Mouse (Mus musculus) embryonic facial prominence, embryonic 11.5 days (tissue): ENCODE results near the gene Larp1. TPM values are rescaled to one million over a fixed set of nuclear protein-coding genes. Genes with fewer than 3 reads are reported as not detected.
"Not testable (repeated sequence)": the region's sequence is repeated elsewhere in the genome, so short reads cannot be mapped to it uniquely, and the experiment has no call there.

Experiments used
- ATAC-seq: fragments of 200-750 bp; cut with Nextera tagmentation; replicated peaks from 2 replicates; pipeline ENCODE4 v1.8.0; 2017; ENCODE audit warnings: low read depth; ENCODE audit not compliant: insufficient number of reproducible peaks, low FRiP score, low TSS enrichment
- DNase-seq: peaks from one replicate; pipeline ENCODE4 v3.0.0-alpha.2; 2015; ENCODE audit warnings: low spot score
- H3K27ac ChIP-seq: fragments of 300-500 bp; sonication (generic); replicated peaks from 2 replicates; pipeline ENCODE4 v1.5.1; 2014; ENCODE audit warnings: mild to moderate bottlenecking, low read depth, low read length, control low read depth
- H3K27me3 ChIP-seq: fragments of 300-500 bp; sonication (generic); 2 replicates; pipeline ENCODE4 v1.6.1; 2014; ENCODE audit warnings: mild to moderate bottlenecking, low read length, moderate library complexity, mixed read lengths; ENCODE audit not compliant: control insufficient read depth, insufficient read depth
- H3K36me3 ChIP-seq: fragments of 300-500 bp; sonication (generic); replicated peaks from 2 replicates; pipeline ENCODE4 v1.6.1; 2014; ENCODE audit warnings: low read depth, mild to moderate bottlenecking, low read length, moderate library complexity, mixed read lengths; ENCODE audit not compliant: control insufficient read depth, insufficient read depth
- H3K4me1 ChIP-seq: fragments of 300-500 bp; sonication (generic); 2 replicates; pipeline ENCODE4 v1.6.1; 2014; ENCODE audit warnings: low read length, mixed read lengths; ENCODE audit not compliant: control insufficient read depth, insufficient read depth
- H3K4me2 ChIP-seq: fragments of 300-500 bp; sonication (generic); 2 replicates; pipeline ENCODE4 v1.6.1; 2014; ENCODE audit warnings: low read depth, mild to moderate bottlenecking, control low read depth, low read length, moderate library complexity
- H3K4me3 ChIP-seq: fragments of 300-500 bp; sonication (generic); 2 replicates; pipeline ENCODE4 v1.5.1; 2014; ENCODE audit warnings: low read depth, low read length, control low read depth
- H3K9ac ChIP-seq: fragments of 300-500 bp; sonication (generic); replicated peaks from 2 replicates; pipeline ENCODE4 v1.6.1; 2014; ENCODE audit warnings: mild to moderate bottlenecking, control low read depth, low read length
- H3K9me3 ChIP-seq: fragments of 300-500 bp; sonication (generic); replicated peaks from 2 replicates; pipeline ENCODE4 v1.6.1; 2016; ENCODE audit warnings: mild to moderate bottlenecking, low read length, inconsistent platforms, mixed read lengths; ENCODE audit not compliant: control insufficient read depth
- WGBS: fragments of 180-500 bp; shearing (Covaris S2); extraction: QIAGEN DNeasy Blood & Tissue Kit; methylation state at CpG from one replicate; pipeline ENCODE4 v1.1.7; 2014; 5-methylcytosine and 5-hydroxymethylcytosine counted together
- polyA plus RNA-seq: library from polyadenylated mRNA; unstranded; fragments of >200 nt; fragmentation: Nextera tagmentation; extraction: Ambion mirVana; gene quantifications from 2 replicates; pipeline ENCODE4 v1.2.1, GENCODE M21; 2014

The Larp1 gene
- polyA plus RNA-seq, 1 experiment from 2014 or later = 15.2 TPM

GRCm38 (mm10) chr11:58094766-58095165 lies 85.9 kb downstream of the Larp1 start:
- Histone ChIP-seq H3K9ac (no peak overlapping the region), H3K4me2 (no peak overlapping the region), H3K27me3 (no peaks in the 10 kb centered on the region), H3K4me3 (no peak overlapping the region), H3K27ac (no peak overlapping the region), H3K9me3 (no peaks in the 10 kb centered on the region), H3K4me1 (no peaks in the 10 kb centered on the region; the same call in 1 of the 2 replicates), H3K36me3 (no peaks in the 10 kb centered on the region)
- WGBS = 76% methylated on average over 4 of the region's 4 CpGs
- no peak for DNase-seq
- ATAC-seq = no peak

DNA sequence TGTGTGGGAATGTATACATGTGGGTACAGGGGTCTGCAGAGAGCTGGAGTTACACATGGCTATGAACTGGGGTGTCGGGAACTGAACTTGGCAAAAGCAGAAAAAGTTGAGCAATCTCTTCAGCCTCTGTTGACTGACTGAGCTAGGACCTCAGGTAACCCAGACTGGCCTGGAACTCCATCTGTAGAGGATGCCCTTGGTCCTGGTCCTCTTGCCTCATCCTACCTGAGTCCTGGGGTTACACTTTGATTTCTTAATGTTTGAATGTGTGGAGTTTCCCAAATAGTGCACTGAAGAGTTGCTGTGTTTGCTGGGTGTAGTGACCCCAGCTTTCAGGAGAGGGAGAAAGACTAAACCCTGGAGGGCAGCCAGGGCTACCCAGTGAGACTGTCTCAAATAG lies 86.7 kb downstream of the Larp1 start:
- ATAC-seq = no peak
- no peak overlapping the region for H3K9ac ChIP-seq
- 91% methylated on average over 1 of the region's 1 CpGs for WGBS

DNA sequence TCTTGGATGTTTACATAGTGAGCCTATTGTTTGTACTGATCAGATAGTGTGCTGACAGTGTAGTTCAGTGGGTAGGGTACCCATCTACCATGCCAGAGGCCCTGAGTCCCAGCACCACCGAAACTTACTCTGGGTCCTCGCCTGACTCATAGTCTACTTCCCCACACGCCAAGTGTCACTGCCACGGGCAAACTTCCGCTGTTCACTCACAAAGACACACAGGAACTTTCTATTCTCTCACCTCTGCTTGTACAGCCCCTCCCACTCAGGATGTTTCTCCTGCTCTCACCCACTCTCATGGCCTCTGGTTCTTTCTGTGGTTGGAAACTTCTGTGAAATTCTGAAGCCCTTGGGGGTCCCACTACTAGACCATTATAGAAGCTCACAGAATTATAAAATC lies 87.3 kb downstream of the Larp1 start:
- Histone ChIP-seq H3K9ac (no peak overlapping the region), H3K27me3 (no peaks in the 10 kb centered on the region), H3K4me3 (no peak overlapping the region), H3K36me3 (no peaks in the 10 kb centered on the region), H3K4me2 (no peak overlapping the region), H3K27ac (no peak overlapping the region), H3K9me3 (no peaks in the 10 kb centered on the region), H3K4me1 (no peaks in the 10 kb centered on the region; the same call in 1 of the 2 replicates)
- WGBS = 87% methylated on average over 5 of the region's 5 CpGs
- DNase-seq (no peak), ATAC-seq (no peak)

More for the DNA sequence above, 86.7 kb downstream of the Larp1 start:
- H3K4me3 ChIP-seq = no peak overlapping the region
- H3K9me3 ChIP-seq = no peaks in the 10 kb centered on the region
- no peak for DNase-seq
- no peak overlapping the region for H3K27ac ChIP-seq
- no peaks in the 10 kb centered on the region for H3K27me3 ChIP-seq
- H3K36me3 ChIP-seq = no peaks in the 10 kb centered on the region
- no peaks in the 10 kb centered on the region; the same call in 1 of the 2 replicates for H3K4me1 ChIP-seq
- no peak overlapping the region for H3K4me2 ChIP-seq

DNA sequence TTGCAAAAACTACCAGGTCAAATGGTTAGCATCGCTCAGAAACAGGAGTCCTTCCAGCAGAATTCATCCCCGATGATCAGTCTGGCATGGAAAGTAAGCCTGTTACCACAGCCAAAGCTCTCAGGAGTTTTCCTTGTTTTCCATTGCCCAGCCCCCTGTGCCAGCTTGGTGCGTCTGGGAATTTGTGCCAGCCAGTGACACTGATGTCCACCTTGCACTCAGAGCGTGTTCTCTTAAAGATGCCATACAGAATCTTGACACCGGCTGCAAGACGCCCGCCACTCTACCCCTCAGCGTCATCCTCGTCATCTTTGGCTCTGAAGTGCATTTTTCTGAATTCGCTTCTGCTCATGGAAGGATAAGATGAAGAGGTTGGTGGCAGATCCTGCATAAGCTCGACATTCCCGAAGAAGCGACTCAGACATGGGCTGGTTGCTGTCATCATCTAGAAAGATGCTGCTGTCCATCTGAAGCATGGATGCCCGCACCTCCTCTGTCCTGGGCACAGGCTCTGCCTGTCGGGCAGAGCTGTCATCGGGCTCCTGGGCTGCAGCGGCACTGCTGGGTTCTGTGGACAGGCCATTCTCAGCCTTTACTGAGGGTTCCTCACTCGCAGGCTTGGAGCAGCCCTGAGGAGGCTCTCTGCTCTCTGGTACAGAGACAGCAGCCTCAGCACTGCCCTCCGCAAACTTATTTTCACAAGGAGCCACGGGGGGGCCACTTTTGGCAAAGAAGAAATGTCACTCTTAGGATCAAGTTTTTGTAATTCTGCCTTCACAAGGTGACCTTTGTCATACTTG lies 88.2 kb downstream of the Larp1 start:
- WGBS = 56% methylated on average over 20 of the region's 20 CpGs
- peak overlapping the region; percentile 42; the same call in 1 of the 2 replicates for H3K4me3 ChIP-seq
- H3K36me3 ChIP-seq = no peaks in the 10 kb centered on the region
- H3K27me3 ChIP-seq = no peaks in the 10 kb centered on the region
- H3K9me3 ChIP-seq = no peaks in the 10 kb centered on the region
- no peaks in the 10 kb centered on the region; the same call in 1 of the 2 replicates for H3K4me1 ChIP-seq
- peak overlapping the region; percentile 47; the same call in 1 of the 2 replicates for H3K9ac ChIP-seq
- DNase-seq = no peak
- H3K4me2 ChIP-seq = no peak overlapping the region
- ATAC-seq = no peak
- H3K27ac ChIP-seq = no peak overlapping the region

DNA sequence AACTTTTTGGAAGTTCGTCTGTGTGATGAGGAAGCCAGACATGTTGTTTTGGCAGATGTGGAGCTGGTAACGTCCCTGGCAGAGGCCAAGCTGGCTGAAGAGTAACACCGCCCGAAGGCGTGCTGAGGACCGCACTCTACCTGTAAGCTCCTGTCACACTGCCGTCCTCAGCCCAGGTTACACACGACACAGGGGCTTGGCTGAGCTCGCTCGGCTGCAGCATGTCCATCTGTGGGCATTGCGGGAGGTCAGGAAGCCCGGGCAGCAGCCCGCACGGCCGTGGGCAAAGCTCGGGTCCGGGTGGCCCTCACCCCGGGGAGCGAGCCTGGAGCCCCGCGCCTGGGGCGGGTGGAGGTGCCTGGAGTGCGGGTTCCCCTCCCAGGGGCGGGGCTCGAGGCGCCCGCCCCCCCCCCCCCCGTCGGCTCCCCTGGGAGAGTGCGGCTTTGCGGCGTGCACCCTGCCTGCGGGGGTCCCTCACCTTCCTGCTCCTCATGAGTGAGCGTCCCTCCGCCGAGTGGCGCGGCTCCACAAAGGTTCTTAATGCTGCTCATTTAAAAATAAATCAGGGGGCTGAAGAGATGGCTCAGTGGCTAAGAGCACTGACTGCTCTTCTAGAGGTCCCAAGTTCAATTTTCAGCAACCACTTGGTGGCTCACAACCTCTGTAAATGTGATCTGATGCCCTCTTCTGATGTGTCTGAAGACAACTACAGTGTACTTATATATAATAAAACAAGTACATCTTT lies 88.9 kb downstream of the Larp1 start:
- 3% methylated on average over 27 of the region's 38 CpGs for WGBS
- Histone ChIP-seq H3K9me3 (no peaks in the 10 kb centered on the region), H3K4me3 (peak overlapping the region; percentile 42), H3K27ac (no peak overlapping the region), H3K27me3 (no peaks in the 10 kb centered on the region), H3K9ac (peak overlapping the region; percentile 47), H3K4me1 (no peaks in the 10 kb centered on the region; the same call in 1 of the 2 replicates), H3K36me3 (no peaks in the 10 kb centered on the region), H3K4me2 (peak overlapping the region; percentile 76)
- DNase-seq = no peak
- ATAC-seq = no peak; the same call in 1 of the 2 replicates

DNA sequence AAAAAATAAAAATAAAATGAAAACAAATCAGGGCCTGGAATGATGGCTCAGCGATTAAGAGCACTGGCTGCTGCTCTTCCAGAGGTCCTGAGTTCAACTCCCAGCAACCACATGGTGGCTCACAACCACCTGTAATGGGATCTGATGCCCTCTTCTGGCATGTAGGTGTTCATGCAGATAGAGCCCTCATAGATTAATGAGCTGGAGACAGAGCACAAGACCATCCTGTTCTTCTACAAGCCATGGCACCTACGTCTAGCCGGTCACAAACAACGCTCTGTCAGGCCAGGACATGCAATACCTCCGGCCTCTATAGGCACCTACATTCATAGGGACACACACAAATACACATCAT lies 89.5 kb downstream of the Larp1 start:
- not testable (repeated sequence) for ATAC-seq, H3K36me3 ChIP-seq

DNA sequence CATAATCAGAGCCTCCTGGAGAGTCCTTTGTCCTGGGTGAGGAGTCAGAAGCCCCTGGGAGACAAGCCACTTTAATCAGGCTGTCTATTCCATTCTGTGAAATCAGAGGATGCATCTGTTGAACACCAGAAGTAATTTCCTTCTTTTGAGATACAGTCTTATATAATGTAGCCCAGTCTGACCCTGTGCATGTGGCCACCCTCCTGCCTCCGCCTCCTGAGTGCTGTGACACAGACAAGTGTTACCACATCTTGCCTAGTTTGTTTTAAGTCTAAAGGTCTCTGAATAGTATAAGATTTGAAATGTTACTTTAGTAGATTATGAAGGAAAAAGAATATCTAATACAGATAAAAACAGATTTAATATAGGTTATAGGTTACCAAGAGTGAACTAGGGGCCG lies 91.1 kb downstream of the Larp1 start:
- DNase-seq (no peak), ATAC-seq (no peak)
- no peaks in the 10 kb centered on the region for H3K9me3 ChIP-seq
- H3K27ac ChIP-seq = no peak overlapping the region
- no peak overlapping the region for H3K9ac ChIP-seq
- no peaks in the 10 kb centered on the region for H3K27me3 ChIP-seq
- H3K4me1 ChIP-seq = peaks cover 3% of the 10 kb centered on the region; the same call in 1 of the 2 replicates
- no peak overlapping the region for H3K4me2 ChIP-seq
- no peaks in the 10 kb centered on the region for H3K36me3 ChIP-seq
- WGBS = 90% methylated on average over 2 of the region's 2 CpGs
- H3K4me3 ChIP-seq = no peak overlapping the region

More for the DNA sequence above, 89.5 kb downstream of the Larp1 start:
- not testable (repeated sequence) for H3K4me2 ChIP-seq, H3K4me1 ChIP-seq, DNase-seq, H3K27me3 ChIP-seq, H3K27ac ChIP-seq, H3K4me3 ChIP-seq, H3K9me3 ChIP-seq, H3K9ac ChIP-seq
- 59% methylated on average over 5 of the region's 5 CpGs for WGBS

GRCm38 (mm10) chr11:58101194-58101720 lies 92.4 kb downstream of the Larp1 start:
- Histone ChIP-seq H3K27me3 (no peaks in the 10 kb centered on the region), H3K4me2 (no peak overlapping the region), H3K27ac (no peak overlapping the region), H3K36me3 (no peaks in the 10 kb centered on the region), H3K9ac (no peak overlapping the region), H3K9me3 (no peaks in the 10 kb centered on the region), H3K4me1 (peaks cover 3% of the 10 kb centered on the region; the same call in 1 of the 2 replicates), H3K4me3 (no peak overlapping the region)
- WGBS = 78% methylated on average over 4 of the region's 4 CpGs
- no peak for ATAC-seq
- DNase-seq = no peak
